Mouse (Mus musculus) neural tube, embryonic 14.5 days (tissue): Measurements from ENCODE around the gene Hrh1. TPM values are rescaled to one million over a fixed set of nuclear protein-coding genes. Genes with fewer than 3 reads are reported as not detected.

Experiments used
- ATAC-seq: fragments of 200-750 bp; cut with Nextera tagmentation; 2 replicates; pipeline ENCODE4 v1.8.0; 2017; ENCODE audit warnings: low read depth, mild to moderate bottlenecking, moderate TSS enrichment, moderate library complexity
- H3K27ac ChIP-seq: fragments of 300-500 bp; sonication (generic); 2 replicates; pipeline ENCODE4 v1.5.1; 2014; ENCODE audit warnings: low read depth, mild to moderate bottlenecking, control low read depth, low read length, moderate library complexity, mixed read lengths
- H3K27me3 ChIP-seq: fragments of 300-500 bp; sonication (generic); 2 replicates; pipeline ENCODE4 v1.6.1; 2014; ENCODE audit warnings: low read length; ENCODE audit not compliant: control insufficient read depth, insufficient read depth
- H3K36me3 ChIP-seq: fragments of 300-500 bp; sonication (generic); 2 replicates; pipeline ENCODE4 v1.6.1; 2014; ENCODE audit warnings: low read length, mixed read lengths; ENCODE audit not compliant: control insufficient read depth, insufficient read depth
- H3K4me1 ChIP-seq: fragments of 300-500 bp; sonication (generic); 2 replicates; pipeline ENCODE4 v1.6.1; 2014; ENCODE audit warnings: low read length; ENCODE audit not compliant: control insufficient read depth, insufficient read depth
- H3K4me2 ChIP-seq: fragments of 300-500 bp; sonication (generic); 2 replicates; pipeline ENCODE4 v1.6.1; 2014; ENCODE audit warnings: mild to moderate bottlenecking, low read depth, low read length, control low read depth
- H3K4me3 ChIP-seq: fragments of 300-500 bp; sonication (generic); 2 replicates; pipeline ENCODE4 v1.5.1; 2014; ENCODE audit warnings: low read depth, low read length, control low read depth, mixed read lengths
- H3K9ac ChIP-seq: fragments of 300-500 bp; sonication (generic); replicated peaks from 2 replicates; pipeline ENCODE4 v1.6.1; 2014; ENCODE audit warnings: low read depth, mild to moderate bottlenecking, control low read depth, low read length, mixed read lengths
- H3K9me3 ChIP-seq: fragments of 300-500 bp; sonication (generic); 2 replicates; pipeline ENCODE4 v1.6.1; 2016; ENCODE audit warnings: low read length; ENCODE audit not compliant: control insufficient read depth
- WGBS: fragments of 180-500 bp; shearing (Covaris S2); extraction: QIAGEN DNeasy Blood & Tissue Kit; methylation state at CpG from one replicate; pipeline ENCODE4 v1.1.7; 2014; 5-methylcytosine and 5-hydroxymethylcytosine counted together
- polyA plus RNA-seq: library from polyadenylated mRNA; unstranded; fragments of >200 nt; fragmentation: Nextera tagmentation; extraction: Ambion mirVana; gene quantifications from 2 replicates; pipeline ENCODE4 v1.2.1, GENCODE M21; 2014

Gene Hrh1
- polyA plus RNA-seq, 1 experiment from 2014 or later, result 0.35 TPM

DNA sequence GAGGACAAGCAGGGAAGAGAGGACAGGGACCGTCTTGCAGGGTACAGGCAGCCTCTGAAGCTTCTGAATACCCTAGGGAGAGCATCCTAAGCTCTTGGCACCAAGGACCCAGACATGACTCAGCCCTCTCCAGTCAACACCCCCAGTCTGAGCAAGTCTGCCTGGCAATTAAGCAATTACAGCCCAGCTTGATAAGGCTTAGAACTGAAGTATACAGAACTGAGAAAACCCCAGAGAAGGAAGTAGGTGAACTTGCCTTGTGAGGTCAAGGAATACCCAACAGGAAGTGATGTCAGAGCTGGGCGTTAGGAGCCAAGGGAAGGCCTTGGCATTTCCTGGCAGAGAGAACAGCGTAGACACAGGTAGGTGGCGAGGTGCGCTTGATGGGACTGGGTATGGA lies 60.5 kb downstream of the Hrh1 start:
- H3K9me3 ChIP-seq, result no peaks in the 10 kb centered on the region
- no peak overlapping the region for H3K9ac ChIP-seq
- H3K27me3 ChIP-seq, result no peaks in the 10 kb centered on the region
- H3K36me3 ChIP-seq, result no peaks in the 10 kb centered on the region
- no peaks in the 10 kb centered on the region for H3K4me1 ChIP-seq
- no peak overlapping the region for H3K4me2 ChIP-seq
- 88% methylated on average over 5 of the region's 5 CpGs for WGBS
- no peak for ATAC-seq
- H3K27ac ChIP-seq, result no peak overlapping the region
- no peak overlapping the region for H3K4me3 ChIP-seq

DNA sequence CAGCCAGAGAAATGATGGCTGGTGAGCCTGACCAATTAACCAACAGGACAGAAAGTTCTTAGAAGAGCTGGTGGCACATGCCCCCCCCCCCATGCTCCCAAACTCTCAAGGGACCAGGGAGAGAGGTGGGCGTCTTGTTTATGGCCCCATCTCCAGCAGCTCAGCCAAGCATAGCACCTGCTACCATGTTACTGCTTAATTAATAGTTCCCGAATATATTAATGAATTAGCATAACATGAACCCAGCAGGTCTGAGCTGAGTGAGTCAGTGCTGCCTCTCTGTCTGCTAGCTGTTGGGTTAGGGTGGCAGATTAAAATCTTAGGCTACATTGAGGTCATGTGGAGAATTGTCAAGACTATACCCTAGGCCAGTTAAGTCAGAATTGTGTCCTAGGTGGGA lies 62.2 kb downstream of the Hrh1 start:
- no peak overlapping the region for H3K4me3 ChIP-seq
- H3K27me3 ChIP-seq, result no peaks in the 10 kb centered on the region
- no peaks in the 10 kb centered on the region for H3K9me3 ChIP-seq
- no peaks in the 10 kb centered on the region for H3K36me3 ChIP-seq
- no peak overlapping the region for H3K9ac ChIP-seq
- H3K27ac ChIP-seq, result no peak overlapping the region
- no peak; the same call in 1 of the 2 replicates for ATAC-seq
- WGBS, result 25% methylated on average over 2 of the region's 2 CpGs
- no peak overlapping the region for H3K4me2 ChIP-seq
- H3K4me1 ChIP-seq, result no peaks in the 10 kb centered on the region

DNA sequence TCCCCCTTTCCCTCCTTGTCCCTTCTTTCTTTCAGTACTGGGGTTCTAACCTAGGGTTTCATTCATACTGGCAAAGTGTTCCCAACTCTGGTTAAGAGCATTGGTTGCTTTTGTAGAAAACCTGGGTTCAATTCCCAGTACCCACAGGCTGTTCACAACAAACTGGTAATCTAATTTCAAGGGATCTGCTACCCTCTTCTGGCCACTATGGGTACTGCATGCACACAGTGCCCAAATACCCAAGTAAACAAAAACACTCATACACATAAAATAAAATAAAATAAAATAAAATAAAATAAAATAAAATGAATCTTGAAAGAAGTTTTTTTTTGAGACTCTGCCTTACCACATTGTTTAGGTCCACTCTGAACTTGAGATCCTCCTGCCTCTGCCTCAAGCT lies 63.8 kb downstream of the Hrh1 start:
- H3K27ac ChIP-seq, result no peak overlapping the region
- no peaks in the 10 kb centered on the region for H3K9me3 ChIP-seq
- no peak overlapping the region for H3K4me3 ChIP-seq
- no peaks in the 10 kb centered on the region for H3K4me1 ChIP-seq
- H3K4me2 ChIP-seq, result no peak overlapping the region
- H3K27me3 ChIP-seq, result no peaks in the 10 kb centered on the region
- ATAC-seq, result no peak
- H3K36me3 ChIP-seq, result no peaks in the 10 kb centered on the region
- no peak overlapping the region for H3K9ac ChIP-seq

DNA sequence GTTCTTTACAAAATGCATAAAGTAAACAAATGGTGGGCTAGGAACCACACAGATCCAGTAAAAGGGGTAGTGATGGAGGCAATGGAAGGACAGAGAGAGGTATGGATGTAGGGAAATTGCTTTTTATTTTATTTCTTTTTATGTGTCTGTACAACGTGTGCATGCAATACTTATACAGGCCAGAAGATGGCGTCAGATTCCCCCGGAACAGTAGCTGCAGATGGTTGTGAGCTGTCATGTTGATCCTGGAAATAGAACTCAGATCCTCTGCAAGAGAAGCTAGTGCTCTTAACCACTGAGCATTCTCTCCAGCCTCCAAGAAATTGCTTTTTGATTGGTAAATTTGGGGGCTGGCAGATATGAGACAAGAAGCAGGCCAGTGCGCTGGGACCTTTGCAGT lies 65.0 kb downstream of the Hrh1 start:
- Histone ChIP-seq H3K9me3 (no peaks in the 10 kb centered on the region), H3K4me3 (no peak overlapping the region), H3K4me1 (no peaks in the 10 kb centered on the region), H3K4me2 (no peak overlapping the region), H3K27ac (no peak overlapping the region), H3K27me3 (no peaks in the 10 kb centered on the region), H3K9ac (no peak overlapping the region), H3K36me3 (no peaks in the 10 kb centered on the region)
- 23% methylated on average over 4 of the region's 4 CpGs for whole genome bisulfite sequencing
- no peak for ATAC-seq

DNA sequence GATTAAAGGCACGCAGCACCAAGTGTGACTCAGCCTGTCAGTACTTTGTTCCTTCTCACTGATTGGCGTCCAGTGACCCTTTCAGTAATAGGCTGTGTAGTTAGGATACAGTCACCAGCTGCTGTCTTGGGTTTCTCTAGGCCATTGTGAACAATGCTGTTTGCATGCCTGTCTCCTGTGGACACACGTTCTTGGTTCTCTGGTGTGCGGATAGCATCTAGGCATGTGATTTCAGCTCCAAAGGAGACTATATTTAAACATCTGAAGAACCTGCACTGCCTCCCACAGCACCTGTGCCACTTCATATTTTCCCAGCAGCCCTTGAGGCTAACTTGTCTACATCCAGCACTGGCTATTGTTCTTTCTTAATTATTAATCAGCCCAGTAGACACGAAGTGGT lies 75.8 kb downstream of the Hrh1 start:
- Histone ChIP-seq H3K27me3 (no peaks in the 10 kb centered on the region), H3K4me3 (no peak overlapping the region), H3K9me3 (no peaks in the 10 kb centered on the region), H3K4me2 (no peak overlapping the region), H3K27ac (no peak overlapping the region), H3K36me3 (no peaks in the 10 kb centered on the region), H3K4me1 (no peaks in the 10 kb centered on the region), H3K9ac (no peak overlapping the region)
- no peak for ATAC-seq
- 42% methylated on average over 5 of the region's 5 CpGs for WGBS

DNA sequence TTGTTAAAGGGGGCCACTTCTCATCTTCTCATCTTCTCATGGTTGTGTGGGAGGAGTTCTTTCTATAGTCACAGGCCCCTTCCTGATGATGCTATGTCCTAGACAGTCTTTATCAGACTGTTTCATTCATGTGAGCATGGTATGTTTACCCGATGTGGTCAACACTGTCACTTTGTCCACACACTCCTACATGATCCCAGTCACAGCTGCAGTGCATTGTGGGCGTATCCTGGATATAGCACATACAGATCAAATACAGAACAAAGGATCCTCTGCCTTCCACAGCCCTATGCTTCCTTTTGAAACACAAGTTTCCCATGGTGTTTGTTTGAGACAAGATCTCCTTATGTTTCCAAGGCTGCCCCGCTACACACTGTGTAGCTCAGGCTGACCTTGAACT lies 76.3 kb downstream of the Hrh1 start:
- Histone ChIP-seq H3K9me3 (no peaks in the 10 kb centered on the region), H3K4me1 (no peaks in the 10 kb centered on the region), H3K27ac (no peak overlapping the region), H3K27me3 (no peaks in the 10 kb centered on the region), H3K4me3 (no peak overlapping the region), H3K4me2 (no peak overlapping the region), H3K36me3 (no peaks in the 10 kb centered on the region), H3K9ac (no peak overlapping the region)
- 90% methylated on average over 3 of the region's 3 CpGs for WGBS
- no peak for ATAC-seq

DNA sequence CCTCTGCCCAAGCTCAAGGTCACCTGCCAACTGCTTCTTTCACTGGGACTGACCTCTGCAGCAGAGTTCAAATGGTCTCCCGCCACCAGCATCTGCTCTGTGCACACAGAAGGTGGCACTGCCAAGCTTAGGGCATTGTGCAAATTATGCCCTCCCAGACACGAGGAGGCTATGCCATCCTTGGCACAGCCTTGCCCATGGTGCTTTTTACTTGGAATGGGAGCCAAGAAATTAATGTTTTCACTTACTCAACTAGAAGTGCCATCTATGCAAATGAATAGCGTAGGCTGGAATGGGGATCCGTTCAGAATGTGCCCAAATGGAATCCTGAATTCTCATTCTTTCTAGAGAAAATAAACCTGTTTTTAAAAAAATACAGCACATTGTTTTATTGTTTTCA lies 77.2 kb downstream of the Hrh1 start:
- no peak overlapping the region for H3K9ac ChIP-seq
- no peak overlapping the region for H3K27ac ChIP-seq
- no peak for ATAC-seq
- no peak overlapping the region for H3K4me2 ChIP-seq
- H3K27me3 ChIP-seq, result no peaks in the 10 kb centered on the region
- H3K9me3 ChIP-seq, result no peaks in the 10 kb centered on the region
- H3K4me1 ChIP-seq, result no peaks in the 10 kb centered on the region
- H3K4me3 ChIP-seq, result no peak overlapping the region
- WGBS, result 86% methylated on average over 4 of the region's 4 CpGs
- H3K36me3 ChIP-seq, result no peaks in the 10 kb centered on the region

DNA sequence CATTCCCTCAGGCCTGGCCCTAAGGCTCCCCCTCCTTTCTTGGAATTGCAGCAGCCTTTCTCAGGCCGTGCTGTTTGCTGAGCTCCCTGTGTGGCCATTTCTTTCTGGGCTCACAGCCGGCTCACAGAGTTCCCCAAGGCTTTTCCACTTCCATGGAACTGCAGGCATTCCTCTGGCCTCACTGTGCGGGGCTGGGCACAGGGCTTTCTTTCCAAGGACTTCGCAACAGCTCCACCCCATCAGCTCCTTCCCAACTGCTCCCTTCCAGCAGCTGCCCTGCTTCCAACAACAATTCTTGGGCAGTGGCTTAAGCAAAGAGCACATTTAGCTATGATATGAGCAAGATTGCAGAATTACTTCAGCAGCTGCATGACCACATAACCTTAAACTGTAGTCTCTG lies 81.0 kb downstream of the Hrh1 start:
- Histone ChIP-seq H3K4me1 (no peaks in the 10 kb centered on the region), H3K9ac (no peak overlapping the region), H3K27ac (no peak overlapping the region), H3K4me2 (no peak overlapping the region), H3K9me3 (no peaks in the 10 kb centered on the region), H3K27me3 (no peaks in the 10 kb centered on the region), H3K36me3 (no peaks in the 10 kb centered on the region), H3K4me3 (no peak overlapping the region)
- ATAC-seq, result no peak
- WGBS, result 31% methylated on average over 4 of the region's 4 CpGs

DNA sequence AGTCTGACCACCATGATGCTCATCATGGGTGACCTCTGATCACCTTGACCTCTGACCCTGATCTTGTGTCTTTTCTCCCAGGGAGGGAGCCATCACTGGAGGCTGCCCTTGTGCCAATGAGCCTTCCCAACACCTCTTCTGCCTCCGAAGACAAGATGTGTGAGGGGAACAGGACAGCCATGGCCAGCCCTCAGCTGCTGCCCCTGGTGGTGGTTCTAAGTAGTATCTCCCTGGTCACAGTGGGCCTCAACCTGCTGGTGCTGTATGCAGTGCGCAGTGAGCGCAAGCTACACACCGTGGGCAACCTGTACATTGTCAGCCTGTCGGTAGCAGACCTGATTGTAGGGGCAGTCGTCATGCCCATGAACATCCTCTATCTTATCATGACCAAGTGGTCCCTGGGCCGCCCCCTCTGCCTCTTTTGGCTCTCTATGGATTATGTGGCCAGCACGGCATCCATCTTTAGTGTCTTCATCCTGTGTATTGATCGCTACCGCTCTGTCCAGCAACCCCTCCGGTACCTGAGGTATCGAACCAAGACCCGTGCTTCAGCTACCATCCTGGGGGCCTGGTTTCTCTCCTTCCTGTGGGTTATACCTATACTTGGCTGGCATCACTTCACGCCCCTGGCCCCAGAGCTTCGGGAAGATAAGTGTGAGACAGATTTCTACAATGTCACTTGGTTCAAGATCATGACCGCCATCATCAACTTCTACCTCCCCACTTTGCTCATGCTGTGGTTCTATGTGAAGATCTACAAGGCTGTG lies 82.1 kb downstream of the Hrh1 start:
- ATAC-seq, result no peak
- Histone ChIP-seq H3K4me2 (no peak overlapping the region), H3K9ac (no peak overlapping the region), H3K4me1 (no peaks in the 10 kb centered on the region), H3K4me3 (no peak overlapping the region), H3K27ac (no peak overlapping the region), H3K9me3 (no peaks in the 10 kb centered on the region), H3K36me3 (no peaks in the 10 kb centered on the region), H3K27me3 (no peaks in the 10 kb centered on the region)
- WGBS, result 93% methylated on average over 16 of the region's 16 CpGs
